Mouse (Mus musculus): ENCODE measurements around the gene Col6a1. TPM values are rescaled to one million over a fixed set of nuclear protein-coding genes. Genes with fewer than 3 reads are reported as not detected.

Gene Col6a1
- polyA plus RNA-seq, 1 experiment from 2014 or later, result 90.9 TPM

GRCm38 (mm10) chr10:76724231-76724736, 1.7 kb downstream of the Col6a1 start:
- 47% methylated on average over 5 of the region's 5 CpGs for WGBS
- peak overlapping the region; percentile 60 for H3K4me2 ChIP-seq
- no peak overlapping the region for H3K27ac ChIP-seq
- H3K4me3 ChIP-seq, result peak overlapping the region; percentile 46
- 0 out of 2 replicates have a peak, but pooled peaks cover 16% of the 10 kb centered on the region for H3K36me3 ChIP-seq
- no peaks in the 10 kb centered on the region for H3K27me3 ChIP-seq
- no peaks in the 10 kb centered on the region for H3K9me3 ChIP-seq (replicated peaks)
- no peak overlapping the region for H3K9ac ChIP-seq
- ATAC-seq (replicated peaks; ENCODE audit: insufficient number of reproducible peaks, insufficient read depth, low FRiP score, low read depth), result no peak
- H3K4me1 ChIP-seq (replicated peaks), result peaks cover 25% of the 10 kb centered on the region

GRCm38 (mm10) chr10:76722751-76723450, 3.1 kb downstream of the Col6a1 start:
- 85% methylated on average over 18 of the region's 18 CpGs for WGBS
- Histone ChIP-seq H3K9me3 (replicated peaks) (no peaks in the 10 kb centered on the region), H3K36me3 (0 out of 2 replicates have a peak, but pooled peaks cover 20% of the 10 kb centered on the region), H3K4me1 (replicated peaks) (peaks cover 18% of the 10 kb centered on the region), H3K4me2 (no peak overlapping the region), H3K4me3 (no peak overlapping the region), H3K9ac (no peak overlapping the region), H3K27me3 (no peaks in the 10 kb centered on the region), H3K27ac (no peak overlapping the region)
- no peak for ATAC-seq (replicated peaks; ENCODE audit: insufficient number of reproducible peaks, insufficient read depth, low FRiP score, low read depth)

- H3K4me1 ChIP-seq (replicated peaks), result peaks cover 15% of the 10 kb centered on the region; the same call in 1 of the 2 replicates
- ATAC-seq (replicated peaks; ENCODE audit: insufficient number of reproducible peaks, insufficient read depth, low FRiP score, low read depth), result no peak
- H3K27me3 ChIP-seq, result no peaks in the 10 kb centered on the region
- H3K36me3 ChIP-seq, result 0 out of 2 replicates have a peak, but pooled peaks cover 25% of the 10 kb centered on the region
- H3K9me3 ChIP-seq (replicated peaks), result no peaks in the 10 kb centered on the region
- no peak overlapping the region for H3K4me3 ChIP-seq
- H3K27ac ChIP-seq, result no peak overlapping the region
- H3K4me2 ChIP-seq, result no peak overlapping the region
- 92% methylated on average over 6 of the region's 6 CpGs for WGBS
- no peak overlapping the region for H3K9ac ChIP-seq
Measured at GRCm38 (mm10) chr10:76721746-76722145, 4.2 kb downstream of the Col6a1 start.

DNA sequence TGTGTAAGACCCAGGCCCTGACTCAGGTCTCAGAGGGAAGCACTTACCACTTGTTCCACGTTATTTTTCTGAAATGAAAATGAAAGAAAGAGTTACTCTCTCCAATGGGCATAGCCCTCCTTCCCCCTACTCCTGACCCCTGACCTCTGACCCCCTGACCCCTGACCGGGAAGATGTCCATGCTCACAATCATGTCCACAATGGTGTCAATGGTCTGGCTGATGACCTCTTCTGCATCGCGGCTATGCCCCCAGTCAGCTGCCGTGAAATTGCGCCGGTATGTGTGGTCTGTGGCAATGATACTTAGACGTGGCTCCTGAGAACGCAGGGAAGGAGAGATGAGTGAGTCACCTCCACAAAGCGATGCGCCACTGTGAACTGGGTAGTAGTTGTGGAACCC, 4.8 kb downstream of the Col6a1 start:
- no peak overlapping the region for H3K9ac ChIP-seq
- no peaks in the 10 kb centered on the region for H3K9me3 ChIP-seq (replicated peaks)
- WGBS, result 89% methylated on average over 11 of the region's 11 CpGs

DNA sequence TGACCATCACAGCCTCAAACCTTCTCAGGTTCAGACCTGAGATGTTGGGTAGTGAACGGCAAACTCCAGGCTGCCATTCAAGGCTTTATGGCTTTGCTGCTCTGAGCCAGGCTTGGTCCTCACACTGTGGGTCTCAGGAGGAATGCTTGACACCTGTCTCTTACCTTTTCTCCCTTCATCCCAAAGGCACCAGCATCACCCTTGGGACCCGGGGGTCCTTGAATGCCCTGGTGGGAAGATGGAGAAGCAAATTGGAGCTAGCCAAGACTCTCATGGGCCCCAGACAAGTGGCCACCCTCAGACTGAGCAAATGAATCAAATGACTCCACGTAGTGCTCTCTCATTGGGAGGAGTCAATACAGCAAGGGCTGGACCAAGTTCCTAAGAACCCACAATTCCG, 8.3 kb downstream of the Col6a1 start:
- Histone ChIP-seq H3K36me3 (peaks cover 34% of the 10 kb centered on the region; the same call in 1 of the 2 replicates), H3K4me1 (replicated peaks) (no peaks in the 10 kb centered on the region), H3K9ac (no peak overlapping the region), H3K4me2 (no peak overlapping the region), H3K27ac (no peak overlapping the region), H3K27me3 (no peaks in the 10 kb centered on the region), H3K9me3 (replicated peaks) (no peaks in the 10 kb centered on the region), H3K4me3 (no peak overlapping the region)
- ATAC-seq (replicated peaks; ENCODE audit: insufficient number of reproducible peaks, insufficient read depth, low FRiP score, low read depth), result no peak
- 80% methylated on average over 4 of the region's 4 CpGs for WGBS

More for the DNA sequence above, 4.8 kb downstream of the Col6a1 start:
- Histone ChIP-seq H3K36me3 (0 out of 2 replicates have a peak, but pooled peaks cover 27% of the 10 kb centered on the region), H3K4me1 (replicated peaks) (peaks cover 15% of the 10 kb centered on the region; the same call in 1 of the 2 replicates), H3K4me2 (no peak overlapping the region), H3K4me3 (no peak overlapping the region), H3K27ac (no peak overlapping the region), H3K27me3 (no peaks in the 10 kb centered on the region)
- ATAC-seq (replicated peaks; ENCODE audit: insufficient number of reproducible peaks, insufficient read depth, low FRiP score, low read depth), result no peak

- H3K27me3 ChIP-seq, result no peaks in the 10 kb centered on the region
- no peak overlapping the region for H3K4me2 ChIP-seq
- peaks cover 32% of the 10 kb centered on the region for H3K36me3 ChIP-seq
- H3K9ac ChIP-seq, result no peak overlapping the region
- 86% methylated on average over 7 of the region's 7 CpGs for WGBS
- no peak for ATAC-seq (replicated peaks; ENCODE audit: insufficient number of reproducible peaks, insufficient read depth, low FRiP score, low read depth)
- no peak overlapping the region for H3K4me3 ChIP-seq
- no peaks in the 10 kb centered on the region for H3K4me1 ChIP-seq (replicated peaks)
- H3K9me3 ChIP-seq (replicated peaks), result no peaks in the 10 kb centered on the region
- no peak overlapping the region for H3K27ac ChIP-seq
Measured at GRCm38 (mm10) chr10:76717026-76717425, 8.9 kb downstream of the Col6a1 start.

DNA sequence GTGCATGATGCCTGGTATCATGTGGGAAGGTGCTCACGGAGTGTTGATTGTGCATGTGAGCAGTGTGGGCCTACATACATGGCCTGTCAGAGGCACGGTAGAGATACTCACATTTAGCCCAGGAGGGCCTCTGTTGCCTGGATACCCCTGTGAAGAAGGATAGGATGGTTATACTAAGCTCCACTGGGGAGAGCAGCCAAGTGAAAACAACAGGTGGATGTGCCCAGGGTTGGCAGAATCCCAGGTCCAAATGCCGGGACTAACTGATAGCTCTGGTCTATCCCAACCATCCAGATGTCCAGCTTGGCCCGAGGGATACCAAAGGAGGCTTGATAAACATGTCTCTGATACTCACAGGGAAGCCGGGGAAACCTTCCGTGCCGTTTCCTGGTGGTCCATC, 11.7 kb downstream of the Col6a1 start:
- Histone ChIP-seq H3K9me3 (replicated peaks) (no peaks in the 10 kb centered on the region), H3K4me2 (no peak overlapping the region), H3K4me3 (no peak overlapping the region), H3K27me3 (no peaks in the 10 kb centered on the region), H3K4me1 (replicated peaks) (no peaks in the 10 kb centered on the region), H3K27ac (no peak overlapping the region), H3K36me3 (peaks cover 31% of the 10 kb centered on the region), H3K9ac (no peak overlapping the region)
- ATAC-seq (replicated peaks; ENCODE audit: insufficient number of reproducible peaks, insufficient read depth, low FRiP score, low read depth), result no peak
- WGBS, result 77% methylated on average over 7 of the region's 7 CpGs

GRCm38 (mm10) chr10:76712500-76712899, 13.5 kb downstream of the Col6a1 start:
- no peak for ATAC-seq (replicated peaks; ENCODE audit: insufficient number of reproducible peaks, insufficient read depth, low FRiP score, low read depth)
- no peak overlapping the region for H3K4me2 ChIP-seq
- no peak overlapping the region for H3K27ac ChIP-seq
- WGBS, result 69% methylated on average over 3 of the region's 3 CpGs
- no peaks in the 10 kb centered on the region for H3K9me3 ChIP-seq (replicated peaks)
- no peak overlapping the region for H3K9ac ChIP-seq
- H3K4me1 ChIP-seq (replicated peaks), result no peaks in the 10 kb centered on the region
- peaks cover 24% of the 10 kb centered on the region for H3K36me3 ChIP-seq
- H3K4me3 ChIP-seq, result no peak overlapping the region
- H3K27me3 ChIP-seq, result no peaks in the 10 kb centered on the region

DNA sequence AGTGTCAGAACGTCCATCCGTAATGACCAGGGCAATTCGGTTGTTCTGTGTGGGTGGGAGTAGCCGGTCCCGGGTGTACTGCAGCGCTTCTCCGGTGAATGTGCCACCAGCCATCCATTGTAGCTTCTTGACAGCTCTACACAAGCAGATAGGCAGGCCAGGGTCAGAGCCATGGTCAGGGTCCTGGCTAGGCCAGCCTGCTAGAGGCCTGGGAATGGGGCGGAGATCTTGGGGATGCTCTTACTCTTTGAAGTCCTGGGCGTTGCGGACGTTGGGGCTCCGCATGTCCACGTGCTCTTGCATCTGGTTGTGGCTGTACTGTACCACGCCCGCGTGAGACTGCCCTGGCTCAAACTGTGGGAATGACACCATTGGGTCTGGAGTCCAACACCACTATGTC, 14.6 kb downstream of the Col6a1 start:
- Histone ChIP-seq H3K4me1 (replicated peaks) (no peaks in the 10 kb centered on the region), H3K27me3 (no peaks in the 10 kb centered on the region), H3K4me2 (no peak overlapping the region), H3K27ac (no peak overlapping the region), H3K4me3 (no peak overlapping the region), H3K9me3 (replicated peaks) (no peaks in the 10 kb centered on the region), H3K36me3 (peaks cover 20% of the 10 kb centered on the region), H3K9ac (no peak overlapping the region)
- WGBS, result 90% methylated on average over 16 of the region's 16 CpGs
- ATAC-seq (replicated peaks; ENCODE audit: insufficient number of reproducible peaks, insufficient read depth, low FRiP score, low read depth), result no peak

- no peak overlapping the region for H3K4me2 ChIP-seq
- WGBS, result 59% methylated on average over 3 of the region's 3 CpGs
- no peaks in the 10 kb centered on the region for H3K9me3 ChIP-seq (replicated peaks)
- no peaks in the 10 kb centered on the region for H3K4me1 ChIP-seq (replicated peaks)
- no peak overlapping the region for H3K9ac ChIP-seq
- H3K36me3 ChIP-seq, result peaks cover 12% of the 10 kb centered on the region
- H3K27ac ChIP-seq, result no peak overlapping the region
- H3K27me3 ChIP-seq, result no peaks in the 10 kb centered on the region
- ATAC-seq (replicated peaks; ENCODE audit: insufficient number of reproducible peaks, insufficient read depth, low FRiP score, low read depth), result no peak
- H3K4me3 ChIP-seq, result no peak overlapping the region
Measured at GRCm38 (mm10) chr10:76708465-76708864, 17.5 kb downstream of the Col6a1 start.

DNA sequence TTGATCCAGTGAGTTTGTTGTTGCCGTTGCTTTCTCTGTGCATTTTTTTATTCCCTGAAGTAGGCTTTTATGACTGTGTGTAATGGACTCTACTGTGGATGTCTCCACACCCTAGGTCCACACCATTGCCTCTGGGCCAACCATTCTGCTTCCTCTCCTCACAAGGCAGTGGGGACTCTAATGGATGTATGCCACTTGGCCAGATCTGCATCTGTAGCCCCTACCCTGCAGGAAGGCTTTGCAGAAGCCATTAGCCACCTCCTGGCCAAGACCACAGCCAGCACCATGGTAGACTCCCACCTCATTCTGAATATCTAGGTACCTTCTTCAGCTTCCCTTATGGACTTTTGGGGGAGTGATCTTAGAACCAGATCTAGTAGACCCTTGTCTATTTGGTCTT, 18.4 kb downstream of the Col6a1 start:
- ATAC-seq (replicated peaks; ENCODE audit: insufficient number of reproducible peaks, insufficient read depth, low FRiP score, low read depth), result no peak
- peaks cover 7% of the 10 kb centered on the region for H3K36me3 ChIP-seq
- no peaks in the 10 kb centered on the region for H3K4me1 ChIP-seq (replicated peaks)
- H3K4me2 ChIP-seq, result no peak overlapping the region
- H3K9me3 ChIP-seq (replicated peaks), result no peaks in the 10 kb centered on the region
- 82% methylated on average over 1 of the region's 1 CpGs for whole genome bisulfite sequencing
- H3K27me3 ChIP-seq, result no peaks in the 10 kb centered on the region
- no peak overlapping the region for H3K27ac ChIP-seq
- no peak overlapping the region for H3K4me3 ChIP-seq
- no peak overlapping the region for H3K9ac ChIP-seq

GRCm38 (mm10) chr10:76707001-76707400, 19.0 kb downstream of the Col6a1 start:
- Histone ChIP-seq H3K4me3 (no peak overlapping the region), H3K27me3 (no peaks in the 10 kb centered on the region), H3K9ac (no peak overlapping the region), H3K9me3 (replicated peaks) (no peaks in the 10 kb centered on the region), H3K27ac (no peak overlapping the region), H3K4me1 (replicated peaks) (no peaks in the 10 kb centered on the region), H3K4me2 (no peak overlapping the region), H3K36me3 (peaks cover 7% of the 10 kb centered on the region)
- no peak for ATAC-seq (replicated peaks; ENCODE audit: insufficient number of reproducible peaks, insufficient read depth, low FRiP score, low read depth)
- 68% methylated on average over 2 of the region's 2 CpGs for WGBS
